Mouse (Mus musculus) retina, postnatal 7 days (tissue): ENCODE measurements around the gene Sdf4.

ENCODE experiments used
- DNase-seq: peaks from one replicate; pipeline ENCODE4 v3.0.0-alpha.2; 2012; ENCODE audit warnings: low read depth, low spot score

Gene Sdf4

DNA sequence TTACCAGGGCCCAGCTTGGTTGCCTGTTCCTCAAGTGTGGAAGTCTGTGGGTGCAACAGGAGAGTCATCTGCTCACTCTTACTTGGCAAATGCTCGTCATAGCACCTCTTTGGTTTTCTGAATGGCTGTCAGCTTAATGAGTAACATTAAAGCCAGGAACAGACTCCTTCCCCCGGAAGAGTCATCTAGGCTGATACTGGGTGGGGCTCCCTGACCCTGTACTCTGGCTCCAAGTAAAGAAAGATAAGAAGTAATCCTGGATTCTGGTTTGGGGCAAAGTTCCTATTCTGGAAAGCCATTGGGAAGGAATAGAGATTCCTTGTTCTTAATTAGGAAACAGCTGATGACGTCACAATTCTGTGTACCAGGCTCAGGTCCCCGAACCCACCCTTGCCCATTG is 61.5 kb downstream of the Sdf4 start:
- DNase-seq: no peak

DNA sequence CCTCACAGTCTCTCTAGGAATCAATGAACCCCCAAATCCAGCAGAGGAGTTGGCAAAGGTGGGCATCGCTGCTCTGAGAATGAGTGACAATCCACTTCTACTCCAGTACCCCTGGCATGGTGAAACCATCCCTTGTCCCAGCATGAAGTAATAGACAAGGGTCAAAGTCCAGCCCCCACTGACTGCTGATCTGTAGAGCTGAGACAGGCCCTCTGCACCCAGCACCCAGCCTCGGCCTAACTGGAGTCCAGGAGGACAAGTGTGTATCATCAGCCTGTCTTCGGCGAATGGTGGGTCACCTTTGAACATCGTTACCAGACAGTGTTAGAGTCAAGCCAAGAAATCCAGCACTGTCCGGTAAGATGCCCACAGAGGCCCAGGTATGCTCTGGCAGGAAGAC is 61.9 kb downstream of the Sdf4 start:
- DNase-seq: no peak

- DNase-seq: no peak
Measured at GRCm38 (mm10) chr4:156055173-156055572, 62.5 kb downstream of the Sdf4 start.

- DNase-seq: no peak
Measured at GRCm38 (mm10) chr4:156057702-156058101, 65.0 kb downstream of the Sdf4 start.

- DNase-seq: no peak
Measured at GRCm38 (mm10) chr4:156058826-156059225, 66.2 kb downstream of the Sdf4 start.

GRCm38 (mm10) chr4:156059261-156059660 is 66.6 kb downstream of the Sdf4 start, which contains the start of gene Ttll10:
TSS of gene Ttll10 (minus strand) at chr4:156059414.
- DNase-seq: no peak

DNA sequence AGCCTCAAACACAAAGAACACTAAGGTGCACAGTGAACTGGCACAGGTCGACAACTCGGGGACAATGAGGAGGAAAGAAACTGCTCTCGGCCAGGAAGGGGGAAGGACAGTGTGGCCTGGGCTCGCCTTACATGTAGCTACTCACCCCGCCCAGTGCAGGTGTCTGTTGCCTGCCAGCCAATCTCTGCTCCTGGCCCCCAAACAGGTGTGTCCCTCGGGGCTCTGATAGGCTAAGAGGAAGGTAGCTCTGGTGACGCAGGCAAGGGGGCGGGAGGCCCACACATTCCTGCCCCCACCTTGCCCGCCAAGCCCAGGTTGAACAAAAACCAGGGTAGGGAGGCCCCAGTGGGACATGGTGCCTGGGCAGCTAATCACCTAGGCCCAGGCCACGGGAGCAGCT is 67.0 kb downstream of the Sdf4 start:
- DNase-seq: no peak
